Mouse (Mus musculus): ENCODE measurements around the gene Casc4.

The Casc4 gene

GRCm38 (mm10) chr2:121866632-121867050, at the start of gene Casc4:
Gene Casc4, plus strand, starts transcription at chr2:121866970.
- DNase-seq (ENCODE audit: extremely low read depth, low read depth, low spot score), result no peak

GRCm38 (mm10) chr2:121821787-121822186, 45.0 kb upstream of the Casc4 start:
- DNase-seq (ENCODE audit: extremely low read depth, low read depth, low spot score), result no peak

DNA sequence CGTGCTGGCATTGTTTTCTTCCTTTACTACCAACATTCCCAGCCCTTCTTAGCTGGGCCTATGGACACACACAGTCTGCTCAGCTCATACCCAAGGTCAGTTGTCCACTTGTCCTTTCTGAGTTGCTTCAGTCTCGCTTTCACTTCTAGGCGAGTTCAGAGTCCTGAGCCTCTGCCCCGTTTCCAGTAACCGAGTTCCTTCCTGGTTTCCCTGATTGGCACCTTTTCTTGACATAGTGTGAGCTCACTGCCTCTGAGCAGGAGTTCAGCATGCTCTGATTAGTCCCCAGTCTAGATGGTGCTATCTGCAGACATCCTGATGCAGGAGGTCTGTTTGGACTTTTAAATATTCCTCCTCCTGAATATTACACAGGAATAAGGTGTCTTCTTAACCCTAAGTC, 42.1 kb upstream of the Casc4 start:
- no peak for DNase-seq (ENCODE audit: extremely low read depth, low read depth, low spot score)

- DNase-seq (ENCODE audit: extremely low read depth, low read depth, low spot score), result no peak
Observed at GRCm38 (mm10) chr2:121826189-121826588, 40.6 kb upstream of the Casc4 start.

DNA sequence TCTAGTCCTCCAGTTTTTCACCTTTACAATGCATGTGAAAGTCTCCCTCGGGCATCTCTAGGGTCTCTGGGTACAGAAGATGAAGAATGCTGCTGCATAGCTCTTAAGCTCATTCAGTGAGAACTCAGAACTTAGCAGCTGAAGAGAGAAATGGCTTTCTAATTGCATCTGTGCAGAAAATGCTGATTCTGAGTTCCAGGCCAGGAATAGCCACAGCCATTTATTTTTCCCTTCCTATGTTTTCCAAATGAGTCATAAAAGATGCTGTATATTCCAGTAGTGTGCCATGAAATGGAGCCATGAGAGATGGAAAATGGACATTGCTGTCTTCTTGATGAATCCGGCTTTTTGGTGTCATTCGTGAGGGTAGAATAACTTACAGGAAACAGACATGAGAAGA, 38.4 kb upstream of the Casc4 start:
- DNase-seq (ENCODE audit: extremely low read depth, low read depth, low spot score), result no peak

DNA sequence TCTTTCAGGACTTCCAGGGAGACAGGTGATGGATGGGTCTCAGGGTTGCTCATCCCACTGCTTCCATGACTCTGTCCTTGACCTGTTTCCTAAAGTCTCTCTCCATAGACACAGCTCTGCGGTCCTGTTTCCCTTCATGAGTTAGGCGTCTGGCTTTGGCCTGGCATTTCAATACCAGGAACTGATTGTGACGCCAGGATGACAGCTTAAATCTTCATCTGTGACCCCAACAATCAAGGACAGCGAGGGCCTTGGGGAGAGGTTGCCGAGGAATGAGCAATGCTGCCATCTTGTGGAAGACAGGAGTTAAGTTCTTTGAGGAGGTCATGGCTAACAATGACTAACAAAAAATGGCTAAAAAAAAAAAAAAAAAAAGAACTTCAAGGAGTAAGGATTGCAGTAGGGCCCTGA, 34.3 kb upstream of the Casc4 start:
- DNase-seq (ENCODE audit: extremely low read depth, low read depth, low spot score), result no peak

GRCm38 (mm10) chr2:121834926-121835325, 31.8 kb upstream of the Casc4 start:
- no peak for DNase-seq (ENCODE audit: extremely low read depth, low read depth, low spot score)

GRCm38 (mm10) chr2:121841453-121841852, 25.3 kb upstream of the Casc4 start:
- DNase-seq (ENCODE audit: extremely low read depth, low read depth, low spot score), result no peak

DNA sequence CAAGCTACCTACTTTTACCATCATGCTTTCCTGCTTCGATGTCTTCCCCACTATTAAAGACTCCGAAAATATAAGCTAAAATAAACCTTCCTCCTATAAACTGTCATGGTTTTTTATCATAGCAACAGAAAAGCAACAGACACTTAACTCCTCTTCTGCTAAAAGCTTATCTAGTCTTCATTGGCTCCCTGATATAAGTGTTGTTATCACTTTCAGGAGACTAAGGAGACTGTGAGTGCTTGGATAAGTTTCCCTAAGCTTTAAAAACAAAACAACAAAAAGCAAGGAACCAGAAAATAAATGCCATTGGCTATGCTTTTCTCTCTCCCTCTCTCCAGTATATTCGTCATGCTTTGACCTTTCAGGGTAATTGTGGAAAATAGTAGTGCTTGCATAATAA, 24.5 kb upstream of the Casc4 start:
- no peak for DNase-seq (ENCODE audit: extremely low read depth, low read depth, low spot score)

DNA sequence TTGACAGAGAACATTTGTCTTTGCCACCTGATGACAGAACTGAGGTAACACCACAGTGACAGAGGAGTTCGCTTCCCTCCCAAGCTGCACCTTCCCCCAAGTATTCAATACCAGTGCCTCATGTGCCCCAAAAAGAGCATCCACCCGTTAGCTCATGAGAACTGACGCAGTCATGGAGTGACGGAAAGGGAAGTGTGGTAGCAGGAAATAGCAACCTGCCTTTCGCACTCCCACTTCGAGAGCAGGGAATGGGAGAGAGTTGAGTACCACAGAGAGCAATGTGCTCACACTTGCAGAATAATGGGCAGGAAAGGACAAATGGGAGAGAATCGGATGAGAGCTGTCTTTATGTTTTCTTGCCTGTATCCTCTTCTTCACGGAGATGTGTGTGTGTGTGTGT, 20.7 kb upstream of the Casc4 start:
- no peak for DNase-seq (ENCODE audit: extremely low read depth, low read depth, low spot score)

- no peak for DNase-seq (ENCODE audit: extremely low read depth, low read depth, low spot score)
Observed at GRCm38 (mm10) chr2:121852045-121852444, 14.7 kb upstream of the Casc4 start.

DNA sequence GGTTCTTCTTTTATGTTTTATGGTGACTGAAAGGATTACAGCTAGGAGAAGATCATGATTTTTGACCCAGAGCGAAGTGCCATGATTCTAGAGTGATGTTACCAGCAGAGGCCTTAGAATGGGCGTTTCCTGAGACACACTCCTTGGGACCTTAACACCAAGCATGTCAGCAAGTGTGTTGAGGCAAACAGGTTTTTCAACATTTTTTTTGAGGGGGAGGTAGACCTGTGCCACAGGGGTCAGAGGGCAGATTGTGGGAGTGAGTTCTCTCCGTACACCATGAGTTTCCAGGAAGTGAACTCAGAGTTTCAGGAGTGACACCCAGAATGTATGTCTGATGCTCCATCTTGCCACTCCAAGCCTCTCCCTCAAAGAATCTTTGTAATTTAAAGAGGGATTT, 12.8 kb upstream of the Casc4 start:
- DNase-seq (ENCODE audit: extremely low read depth, low read depth, low spot score), result no peak

GRCm38 (mm10) chr2:121859380-121859980, 7.3 kb upstream of the Casc4 start:
- DNase-seq (ENCODE audit: extremely low read depth, low read depth, low spot score), result no peak

DNA sequence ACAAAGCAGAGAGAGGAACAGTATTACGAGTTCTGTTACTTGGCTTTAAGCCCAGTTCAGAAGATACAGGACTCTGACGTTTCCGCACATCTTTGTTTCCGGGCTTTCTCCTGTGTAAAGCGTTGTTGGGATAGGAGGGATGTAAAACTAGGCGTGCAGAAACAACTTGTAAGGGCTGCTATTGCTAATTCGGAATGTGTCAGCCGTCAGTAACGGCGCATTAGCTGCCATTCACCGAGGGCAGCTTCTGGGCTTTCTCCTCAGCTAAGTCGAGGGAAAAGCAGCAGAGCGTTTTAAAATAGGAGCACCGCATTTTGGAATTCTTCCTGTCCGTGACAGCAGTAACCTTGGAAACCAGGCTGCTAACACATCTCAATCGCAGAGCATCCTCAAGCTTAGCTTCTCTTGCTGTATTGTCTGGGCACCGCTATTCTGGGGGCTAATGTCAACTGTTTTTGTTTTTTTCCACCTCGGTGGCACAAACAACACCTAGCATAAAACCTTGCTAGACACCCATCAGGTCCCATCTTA, 634 bp upstream of the Casc4 start:
- DNase-seq (ENCODE audit: extremely low read depth, low read depth, low spot score), result no peak

GRCm38 (mm10) chr2:121867051-121867928, 520 bp downstream of the Casc4 start:
- DNase-seq (ENCODE audit: extremely low read depth, low read depth, low spot score), result no peak

DNA sequence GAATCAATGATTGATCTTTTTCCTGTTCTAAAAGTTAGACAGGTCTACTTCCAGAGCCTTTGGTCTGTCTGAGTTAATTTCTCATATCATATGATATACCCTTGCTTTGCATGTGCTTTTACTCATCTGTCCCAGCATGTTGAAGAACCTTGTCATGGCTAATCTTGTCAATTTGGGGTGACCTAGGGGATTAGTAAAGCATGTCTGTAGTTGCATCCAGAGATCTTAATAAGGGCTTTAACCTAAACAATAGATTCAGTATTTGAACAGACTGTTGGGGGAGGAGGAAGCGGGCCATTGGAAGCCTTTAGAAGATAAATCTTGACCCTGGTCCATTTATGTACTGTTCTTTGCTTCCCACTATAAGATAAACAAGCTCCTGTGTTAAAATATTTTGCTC, 12.7 kb downstream of the Casc4 start:
- DNase-seq (ENCODE audit: extremely low read depth, low read depth, low spot score), result no peak

DNA sequence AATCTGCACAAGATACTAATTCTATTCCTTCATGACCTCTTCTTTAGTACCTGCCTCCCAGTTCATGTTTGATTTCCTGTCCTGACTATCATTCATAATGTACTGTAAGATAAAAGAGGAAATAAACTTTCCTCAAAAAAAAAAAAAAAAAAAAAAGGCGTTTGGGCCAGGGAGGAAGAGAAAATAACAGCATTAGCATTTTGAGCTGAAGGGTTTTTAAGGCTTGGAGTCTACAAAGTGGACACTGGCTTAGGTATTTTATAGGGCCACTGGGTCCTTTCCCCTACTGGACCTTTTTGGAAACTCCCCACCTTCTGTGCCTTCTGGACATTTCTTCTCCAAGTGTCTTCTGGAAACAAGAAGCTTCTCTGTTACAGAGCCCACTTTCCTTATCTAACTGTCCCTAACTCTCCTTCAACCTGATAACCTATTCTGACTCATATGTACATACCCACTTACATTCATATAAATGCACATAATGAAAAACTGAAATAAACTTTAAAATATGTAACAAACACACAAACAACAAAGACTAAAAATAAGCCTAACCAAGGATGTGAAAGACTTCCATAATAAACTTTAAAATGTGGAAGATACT, 18.8 kb downstream of the Casc4 start:
- no peak for DNase-seq (ENCODE audit: extremely low read depth, low read depth, low spot score)

GRCm38 (mm10) chr2:121886406-121886805, 19.6 kb downstream of the Casc4 start:
- DNase-seq (ENCODE audit: extremely low read depth, low read depth, low spot score), result no peak

DNA sequence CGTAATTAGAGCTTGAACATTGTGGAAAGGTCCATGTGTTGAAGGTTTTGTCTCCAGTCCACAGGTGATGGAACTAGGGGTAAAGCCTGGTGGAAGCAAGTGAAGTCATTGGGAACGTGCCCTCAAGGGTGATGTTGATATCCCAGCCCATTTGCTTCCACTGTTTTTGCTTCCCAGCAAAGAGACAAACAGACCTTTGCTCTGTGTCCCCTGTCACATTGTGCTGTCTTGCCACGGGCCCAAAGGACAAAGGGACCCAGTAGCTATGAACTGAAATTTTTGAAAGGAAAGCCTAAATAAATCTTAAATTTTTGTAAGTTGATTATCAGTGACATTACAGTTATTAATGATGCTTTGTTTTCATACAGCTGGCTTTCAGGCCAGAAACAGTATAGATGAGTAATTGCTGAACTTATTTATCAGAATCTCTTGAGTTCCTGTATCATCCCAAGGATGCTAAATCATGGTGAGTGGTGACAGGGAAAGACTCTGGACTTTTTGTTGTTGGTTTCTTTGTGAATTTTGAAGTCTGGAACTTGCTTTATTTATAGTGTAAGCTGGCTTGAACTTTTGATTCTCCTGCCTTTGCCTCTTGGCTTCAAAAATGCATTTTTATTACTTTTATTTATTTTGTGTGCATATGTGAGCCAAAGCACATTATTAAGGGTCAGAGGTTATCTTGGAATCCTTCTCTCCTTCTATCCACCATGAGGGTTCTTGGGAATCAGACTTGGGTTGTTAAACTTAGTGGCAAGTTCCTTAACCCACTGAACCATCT, 22.1 kb downstream of the Casc4 start:
- DNase-seq (ENCODE audit: extremely low read depth, low read depth, low spot score), result no peak

DNA sequence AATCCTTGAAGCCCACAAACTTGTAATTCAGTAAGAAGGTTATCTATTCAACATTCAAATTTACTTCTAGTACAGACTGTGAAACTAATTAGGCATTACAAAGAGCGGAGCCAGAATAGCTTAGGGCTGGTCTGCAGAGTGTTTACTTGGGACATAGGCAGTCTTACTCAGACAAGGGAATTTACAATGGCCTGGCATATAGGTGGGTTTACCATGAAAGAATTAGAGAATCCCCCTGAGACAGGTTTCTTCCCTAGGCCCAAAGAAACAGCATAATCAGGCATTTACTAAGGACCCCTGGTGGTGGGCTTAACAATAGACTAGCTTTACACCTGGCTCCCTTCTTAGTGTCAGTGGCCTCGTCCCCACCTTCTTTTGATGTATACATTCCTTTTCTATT, 28.5 kb downstream of the Casc4 start:
- DNase-seq (ENCODE audit: extremely low read depth, low read depth, low spot score), result no peak

- no peak for DNase-seq (ENCODE audit: extremely low read depth, low read depth, low spot score)
Observed at GRCm38 (mm10) chr2:121896825-121897224, 30.1 kb downstream of the Casc4 start.

Measured in fat pad, adult 2 months (tissue).